Mouse (Mus musculus): ENCODE results near the gene Klk1b5.
"Not testable (repeated sequence)": the region's sequence is repeated elsewhere in the genome, so short reads cannot be mapped to it uniquely, and the experiment has no call there.

Klk1b5 gene

DNA sequence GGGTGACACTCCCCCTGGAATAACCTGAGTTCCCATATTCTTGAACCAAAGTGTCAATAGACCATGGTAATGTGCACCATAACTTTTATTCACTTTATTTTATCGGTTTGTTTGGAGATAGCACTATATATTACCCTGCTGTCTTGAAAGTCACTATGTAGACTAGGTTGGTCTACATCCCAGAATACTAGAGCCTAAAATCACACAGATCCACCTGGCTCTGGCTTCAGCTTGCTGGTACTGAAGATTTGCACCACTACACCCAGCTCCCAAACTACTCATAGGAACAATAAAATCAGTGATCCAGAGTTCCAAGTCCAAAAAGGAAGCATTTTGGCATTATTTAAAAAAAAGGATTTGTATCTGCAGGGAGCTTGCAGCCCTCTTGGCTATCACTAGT is at the start of gene Klk1b5:
TSS of gene Klk1b5 (plus strand) at position 301 of the 400 bp plus-strand sequence.
- no peak for DNase-seq (ENCODE audit: low read depth, low spot score)

DNA sequence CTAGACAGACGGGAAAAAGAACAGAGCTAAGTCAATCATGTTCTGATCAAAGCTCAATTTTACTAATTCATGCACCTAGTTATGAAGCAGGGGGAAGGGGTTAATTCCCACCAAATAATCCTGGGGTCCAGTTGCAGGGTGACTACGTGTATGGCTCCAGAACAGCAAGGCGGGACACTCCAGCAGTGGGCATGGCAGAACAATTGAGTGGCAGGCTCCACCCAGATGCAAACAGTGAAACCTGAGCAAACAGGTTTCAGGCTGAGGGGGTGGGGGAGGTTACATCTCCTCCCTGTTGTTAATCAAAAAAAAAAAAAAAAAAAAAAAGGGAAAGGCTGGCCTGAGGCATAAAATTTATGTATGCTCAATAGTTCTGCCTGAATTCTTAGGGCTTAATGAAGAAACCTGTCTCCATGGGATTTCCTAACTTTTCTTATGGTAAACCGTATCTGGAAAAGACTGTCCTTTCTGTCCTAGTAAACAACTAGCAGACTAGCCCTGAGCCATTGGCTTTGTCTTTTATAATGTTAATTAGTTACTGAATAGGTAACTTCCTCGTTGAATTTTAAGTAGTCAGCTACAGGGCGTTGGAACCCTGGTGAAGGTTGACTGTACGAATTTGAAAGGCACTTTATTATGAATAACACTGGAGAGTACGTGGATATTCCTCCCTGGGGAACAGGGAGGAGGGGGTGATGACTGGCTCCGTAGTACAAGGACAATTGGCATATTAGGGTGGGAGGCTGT is 36.3 kb upstream of the Klk1b5 start:
- peak; percentile 56 for DNase-seq (ENCODE audit: low read depth, low spot score)

DNA sequence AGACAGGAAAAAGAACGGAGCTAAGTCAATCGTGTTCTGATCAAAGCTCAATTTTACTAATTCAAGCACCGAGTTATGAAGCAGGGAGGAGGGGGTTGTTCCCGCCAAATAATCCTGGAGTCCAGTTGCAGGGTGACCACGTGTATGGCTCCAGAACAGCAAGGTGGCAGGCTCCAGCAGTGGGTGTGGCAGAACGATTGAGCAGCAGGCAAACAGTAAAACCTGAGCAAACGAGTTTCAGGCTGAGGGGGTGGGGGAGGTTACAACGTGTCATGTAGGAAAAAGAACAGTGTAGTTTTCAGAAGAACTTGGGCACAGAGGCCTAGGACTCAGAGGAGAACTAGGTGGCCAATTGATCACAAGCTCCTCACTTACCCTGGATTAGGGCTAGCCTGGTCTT is 29.2 kb upstream of the Klk1b5 start:
- DNase-seq (ENCODE audit: low read depth, low spot score), result peak; percentile 7

DNA sequence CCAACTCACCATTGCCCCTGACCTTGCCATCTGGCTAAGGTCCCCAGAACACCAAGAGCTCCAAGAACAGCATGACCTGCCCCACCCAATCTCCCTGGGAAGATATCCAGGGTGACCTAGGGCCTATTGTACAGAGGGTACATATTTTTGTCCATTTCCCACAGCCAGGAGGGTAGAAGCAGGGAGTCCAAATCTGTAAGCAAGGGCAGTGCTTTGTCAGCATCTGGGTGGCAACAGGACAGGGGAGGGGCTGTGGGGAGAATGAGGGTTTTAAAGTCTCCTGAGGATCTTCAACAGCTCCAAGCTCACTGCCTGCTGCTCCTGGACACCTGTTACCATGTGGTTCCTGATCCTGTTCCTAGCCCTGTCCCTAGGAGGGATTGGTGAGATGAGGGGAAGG is 27.8 kb upstream of the Klk1b5 start, which contains the start of gene Klk1b24:
TSS of gene Klk1b24 (plus strand) at position 301 of the 400 bp plus-strand sequence.
- not testable (repeated sequence) for DNase-seq (ENCODE audit: low read depth, low spot score)

DNA sequence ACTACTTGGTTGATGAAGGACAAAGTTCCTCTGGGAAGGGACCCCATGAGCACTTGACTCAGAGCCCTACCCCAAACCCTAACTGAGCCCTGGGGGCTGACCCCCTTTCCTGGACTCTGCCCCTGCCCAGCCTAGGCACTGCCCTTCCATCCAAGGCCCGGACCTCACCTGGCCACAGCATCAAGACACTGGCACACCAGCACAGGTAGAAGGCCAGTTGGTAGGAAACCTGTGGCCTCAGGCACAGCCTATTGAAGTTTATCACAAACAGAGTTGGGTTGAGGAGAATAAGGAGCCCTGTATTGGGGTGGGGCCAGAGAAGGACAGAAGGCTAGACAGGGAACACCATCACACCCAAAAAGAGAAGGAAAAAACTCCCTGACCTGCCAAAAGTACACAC is 22.3 kb upstream of the Klk1b5 start:
- DNase-seq (ENCODE audit: low read depth, low spot score), result not testable (repeated sequence)

DNA sequence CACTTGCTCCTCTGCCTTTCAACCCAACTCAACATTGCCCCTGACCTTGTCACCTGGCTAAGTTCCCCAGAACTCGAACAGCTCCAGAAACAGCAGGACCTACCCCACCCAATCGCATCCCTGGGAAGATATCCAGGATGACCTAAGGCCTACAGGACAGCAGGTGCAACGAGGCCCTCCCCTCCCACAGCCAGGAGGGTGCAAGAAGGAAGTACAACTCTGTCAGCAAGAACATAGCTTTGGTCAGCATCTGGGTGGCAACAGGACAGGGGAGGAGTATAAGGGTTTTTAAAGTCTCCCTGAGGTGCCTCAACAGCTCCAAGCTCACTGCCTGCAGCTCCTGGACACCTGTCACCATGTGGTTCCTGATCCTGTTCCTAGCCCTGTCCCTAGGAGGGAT is 17.9 kb upstream of the Klk1b5 start, which contains the start of gene Klk1b3:
TSS of gene Klk1b3 (plus strand) at position 301 of the 400 bp plus-strand sequence.
- DNase-seq (ENCODE audit: low read depth, low spot score), result no peak

DNA sequence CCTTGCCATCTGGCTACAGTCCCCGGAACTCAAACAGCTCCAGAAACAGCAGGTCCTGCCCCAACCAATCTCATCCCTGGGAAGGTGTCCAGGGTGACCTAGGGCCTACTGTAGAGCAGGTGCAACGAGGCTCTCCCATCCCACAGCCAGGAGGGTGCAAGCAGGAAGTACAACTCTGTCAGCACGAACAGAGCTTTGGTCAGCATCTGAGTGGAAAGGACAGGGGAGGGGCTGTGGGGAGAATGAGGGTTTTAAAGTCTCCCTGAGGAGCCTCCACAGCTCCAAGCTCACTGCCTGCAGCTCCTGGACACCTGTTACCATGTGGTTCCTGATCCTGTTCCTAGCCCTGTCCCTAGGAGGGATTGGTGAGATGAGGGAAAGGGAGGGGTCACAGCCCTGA is 8.6 kb upstream of the Klk1b5 start, which contains the start of gene Klk1b4:
TSS of gene Klk1b4 (plus strand) at position 301 of the 400 bp plus-strand sequence.
- not testable (repeated sequence) for DNase-seq (ENCODE audit: low read depth, low spot score)

DNA sequence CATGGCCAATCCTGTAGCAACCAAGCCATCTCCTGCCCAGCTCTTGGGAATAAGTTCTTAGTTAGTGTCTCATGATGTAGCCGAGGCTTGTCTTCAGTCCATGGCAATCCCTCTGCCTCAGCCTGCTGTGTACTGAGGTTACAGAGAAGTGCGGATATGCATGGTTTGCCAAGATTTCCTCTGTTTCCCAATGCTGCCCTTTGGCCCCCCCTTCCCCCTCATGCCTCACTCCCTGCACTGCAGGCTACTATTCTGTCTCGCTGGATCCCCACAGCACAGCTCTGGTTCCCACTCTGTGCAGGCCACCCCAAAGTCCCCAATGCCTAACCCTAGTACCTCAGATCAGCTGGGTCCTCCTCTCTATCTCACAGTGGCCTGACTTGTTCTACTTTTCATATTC is 7.4 kb upstream of the Klk1b5 start:
- no peak for DNase-seq (ENCODE audit: low read depth, low spot score)

DNA sequence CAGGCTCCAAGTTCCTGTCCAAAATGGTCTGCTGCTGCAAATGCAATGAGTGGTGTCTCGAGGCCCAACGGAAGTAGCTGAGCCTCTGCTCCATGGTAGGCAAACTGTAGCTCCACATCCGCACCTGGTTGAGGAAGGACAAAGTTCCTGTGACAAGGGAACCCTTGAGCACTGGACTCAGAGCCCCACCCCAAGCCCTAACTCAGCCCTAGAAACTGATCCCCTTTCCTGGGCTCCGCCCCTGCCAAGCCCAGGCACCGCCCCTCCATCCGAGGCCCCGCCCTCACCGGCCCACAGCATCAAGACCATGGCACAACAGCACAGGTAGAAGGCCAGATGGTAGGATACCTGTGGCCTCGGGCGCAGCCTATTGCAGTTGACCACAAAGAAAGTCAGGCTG is 5.9 kb downstream of the Klk1b5 start:
- DNase-seq (ENCODE audit: low read depth, low spot score), result not testable (repeated sequence)

DNA sequence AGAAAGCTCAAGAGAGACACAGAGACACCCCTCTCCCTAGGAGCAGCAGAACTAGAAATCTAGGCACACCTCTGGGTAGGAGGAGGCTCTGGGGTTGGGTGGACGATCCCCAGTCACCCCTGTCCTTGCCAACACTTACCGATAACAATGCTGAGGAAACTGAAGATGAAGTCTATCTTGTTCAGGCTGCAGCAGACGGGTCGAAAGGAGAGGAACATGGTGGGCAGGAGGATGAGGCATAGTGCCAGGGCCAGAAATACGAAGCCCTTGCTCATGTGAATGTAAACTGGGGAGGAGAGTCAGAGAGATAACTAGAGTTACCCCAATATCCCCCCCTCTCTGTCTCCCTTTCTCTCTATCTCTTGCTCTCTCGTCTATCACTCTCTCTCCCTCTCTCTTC is 6.6 kb downstream of the Klk1b5 start:
- DNase-seq (ENCODE audit: low read depth, low spot score), result not testable (repeated sequence)

DNA sequence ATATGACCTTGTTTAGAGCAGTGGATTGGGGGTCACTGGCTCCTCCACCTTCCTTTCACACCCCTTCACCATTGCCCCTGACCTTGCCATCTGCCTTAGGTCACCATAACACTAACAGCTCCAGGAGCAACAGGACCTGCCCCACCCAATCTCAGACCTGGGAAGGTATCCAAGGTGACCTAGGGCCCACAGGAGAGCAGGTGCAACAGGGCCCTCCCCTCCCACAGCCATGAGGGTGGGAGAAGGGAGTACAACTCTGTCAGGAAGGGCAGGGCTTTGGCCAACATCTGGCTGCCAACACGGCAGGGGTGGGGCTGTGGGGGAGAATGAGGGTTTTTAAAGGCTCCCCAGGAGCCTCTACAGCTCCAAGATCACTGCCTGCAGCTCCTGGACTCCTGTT is 9.3 kb downstream of the Klk1b5 start, which contains the start of gene Klk1:
TSS of gene Klk1 (plus strand) at position 285 of the 400 bp plus-strand sequence.
- DNase-seq (ENCODE audit: low read depth, low spot score), result peak; percentile 83

DNA sequence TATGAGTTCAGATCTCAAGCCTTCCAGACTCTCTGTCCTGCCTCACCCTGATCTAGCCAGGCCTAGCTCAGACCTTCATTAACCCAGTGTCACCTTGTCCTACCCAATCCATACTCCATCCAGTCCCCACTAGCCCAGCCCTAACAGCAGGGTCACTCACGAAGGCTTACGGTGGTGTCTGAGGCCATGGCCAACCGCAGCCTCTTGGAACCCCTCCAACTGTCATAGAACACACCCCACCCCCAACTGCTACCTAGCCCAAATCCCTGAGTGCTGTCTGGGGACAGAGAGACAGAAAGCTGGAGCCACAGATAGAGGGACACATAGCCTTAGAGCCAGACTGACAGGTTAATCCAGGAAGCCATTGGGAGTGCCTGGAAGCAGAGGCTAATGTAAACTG is 20.2 kb downstream of the Klk1b5 start, which contains the start of gene Gm36864:
TSS of gene Gm36864 (plus strand) at position 269 of the 400 bp plus-strand sequence.
- DNase-seq (ENCODE audit: low read depth, low spot score), result no peak

DNA sequence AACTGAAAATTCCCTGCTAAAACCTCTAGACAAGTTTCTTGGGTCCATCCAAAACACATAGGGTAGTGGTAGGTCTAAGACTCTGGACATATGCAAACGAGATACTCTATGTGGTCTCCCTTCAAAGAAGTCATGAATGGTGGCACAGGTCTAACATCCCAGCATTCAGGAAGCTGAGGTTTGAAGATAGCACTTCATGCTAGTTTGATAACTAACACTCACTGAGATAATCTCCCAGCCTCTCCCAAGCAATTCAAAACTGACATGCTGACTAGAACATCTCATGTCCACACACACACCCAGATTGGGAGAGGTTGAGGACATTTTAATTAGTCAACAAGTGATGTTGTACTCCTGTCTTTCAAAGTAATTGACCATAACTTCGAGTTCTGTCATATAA is 24.2 kb downstream of the Klk1b5 start:
- DNase-seq (ENCODE audit: low read depth, low spot score), result no peak

DNA sequence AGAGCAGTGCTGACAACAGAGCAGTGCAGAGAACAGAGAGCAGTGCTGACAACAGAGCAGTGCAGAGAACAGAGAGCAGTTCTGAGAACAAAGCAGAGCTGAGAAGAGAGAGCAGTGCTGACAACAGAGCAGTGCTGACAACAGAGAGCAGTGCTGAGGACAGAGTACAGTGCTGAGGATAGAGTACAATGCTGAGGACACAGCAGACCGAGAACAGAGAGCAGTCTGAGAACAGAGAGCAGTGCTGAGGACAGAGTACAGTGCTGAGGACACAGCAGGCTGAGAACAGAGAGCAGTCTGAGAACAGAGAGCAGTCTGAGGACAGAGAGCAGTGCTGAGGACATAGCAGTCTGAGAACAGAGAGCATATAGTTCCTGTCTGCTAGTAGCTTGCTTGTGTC is 25.0 kb downstream of the Klk1b5 start:
- DNase-seq (ENCODE audit: low read depth, low spot score), result no peak

DNA sequence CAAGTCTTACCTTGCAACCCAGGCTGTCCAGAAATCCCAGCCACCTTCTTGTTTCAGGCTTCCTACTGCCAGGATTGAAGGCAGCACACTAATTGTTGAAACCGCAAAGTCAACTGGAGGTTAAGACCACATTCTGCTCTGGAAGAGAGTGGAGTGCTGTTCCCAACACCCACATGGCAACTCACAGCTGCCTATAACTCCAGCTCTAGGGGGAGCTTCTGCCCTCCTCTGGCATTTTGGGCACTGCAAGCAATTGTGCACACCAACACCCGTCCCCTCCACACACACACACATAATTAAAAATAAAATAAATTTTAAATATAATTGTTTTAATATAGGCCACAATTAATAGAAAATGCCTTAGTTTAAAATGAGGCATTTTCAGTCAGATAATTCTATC is 25.4 kb downstream of the Klk1b5 start:
- no peak for DNase-seq (ENCODE audit: low read depth, low spot score)

DNA sequence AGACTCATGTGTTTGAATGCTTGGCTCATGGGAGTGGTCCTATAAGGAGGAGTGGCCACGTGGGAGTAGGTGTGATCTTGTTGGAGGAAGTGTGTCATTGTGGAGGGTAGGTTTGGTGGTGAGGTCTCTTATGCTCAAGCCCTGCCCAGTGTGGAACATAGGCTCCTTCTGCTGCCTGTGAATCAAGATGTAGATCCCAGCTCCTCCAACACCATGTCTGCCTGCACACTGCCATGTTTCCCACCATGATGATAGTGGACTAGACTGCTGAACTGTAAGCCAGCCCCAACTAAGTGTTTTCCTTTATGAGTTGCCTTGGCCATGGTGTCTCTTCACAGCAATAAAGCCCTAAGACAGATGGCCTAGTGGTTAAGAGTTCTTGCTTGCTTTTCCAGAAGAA is 28.3 kb downstream of the Klk1b5 start:
- DNase-seq (ENCODE audit: low read depth, low spot score), result no peak

DNA sequence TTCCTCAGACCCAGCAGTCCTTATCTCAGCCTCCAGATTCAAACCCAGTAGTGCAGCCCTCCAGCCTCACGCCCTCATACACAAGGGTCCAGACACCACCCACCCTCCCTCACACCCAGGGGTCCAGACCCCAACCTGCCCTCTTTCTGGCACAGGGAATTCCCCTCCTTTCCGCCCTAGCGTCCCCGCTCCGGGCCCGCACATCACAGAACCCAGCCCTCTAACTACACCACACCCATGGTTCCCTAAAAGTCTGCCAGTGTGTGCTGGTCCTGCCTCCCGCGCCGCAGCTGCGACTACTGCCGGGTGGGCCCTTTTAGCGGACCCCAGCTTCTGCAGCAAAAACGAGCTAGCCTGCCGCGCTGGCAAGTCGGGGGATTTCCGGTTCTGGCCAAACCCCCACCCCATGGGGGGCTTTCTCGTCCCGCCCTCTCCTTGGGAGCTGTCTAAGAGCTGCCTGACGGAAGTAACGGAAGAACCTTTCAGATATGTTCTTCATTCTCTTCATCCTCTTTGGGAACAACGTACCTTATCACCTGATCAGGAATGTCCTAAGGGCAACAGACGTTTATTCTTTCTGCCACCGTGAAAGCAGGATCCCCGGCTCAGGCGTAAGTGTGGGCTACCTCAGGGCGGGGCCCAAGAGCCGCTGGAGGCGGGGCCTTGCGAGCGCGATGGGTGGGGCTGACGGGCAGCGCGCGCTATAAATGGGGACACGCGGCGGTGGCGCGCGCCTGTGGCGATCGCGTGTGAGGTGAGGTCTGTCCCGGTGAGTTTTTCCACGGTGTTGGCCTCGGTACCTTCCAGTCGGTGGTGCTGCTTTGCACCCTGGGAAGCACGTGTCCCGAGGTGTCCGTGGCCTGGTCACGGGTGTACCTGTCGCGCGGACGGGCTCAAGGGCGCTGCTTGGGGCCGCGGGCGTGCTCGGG is 30.6 kb downstream of the Klk1b5 start, which contains the start of the genes 1700028J19Rik and 2410002F23Rik:
TSS of gene 1700028J19Rik (minus strand) at position 641 of the 929 bp plus-strand sequence.
TSS of gene 2410002F23Rik (plus strand) at position 668 of the 929 bp plus-strand sequence.
- DNase-seq (ENCODE audit: low read depth, low spot score), result peak; percentile 92

DNA sequence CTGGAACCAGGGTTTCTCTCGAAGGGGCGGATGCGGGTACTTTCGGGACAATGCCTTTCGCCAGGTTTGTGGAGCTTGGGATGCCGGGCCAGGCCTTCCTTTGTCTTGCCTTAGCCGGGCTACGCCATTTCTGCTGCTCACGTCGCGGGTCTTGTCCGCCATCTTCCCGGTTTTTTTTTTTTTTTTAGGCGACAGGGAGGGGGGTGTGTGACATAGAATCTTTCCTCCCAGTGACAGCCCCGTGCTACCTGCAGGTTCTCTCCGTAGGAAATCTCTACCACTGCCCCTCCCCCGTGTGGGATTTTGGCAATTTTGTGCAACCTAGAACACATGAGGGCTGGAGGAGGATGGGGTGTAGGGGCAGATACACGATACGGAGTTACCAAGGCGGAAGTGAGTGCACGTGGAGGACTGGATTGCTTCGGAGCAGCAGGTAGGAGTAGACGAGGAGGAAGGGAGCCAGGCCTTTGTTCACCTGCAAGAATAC is 31.3 kb downstream of the Klk1b5 start:
- peak; percentile 74 for DNase-seq (ENCODE audit: low read depth, low spot score)

DNA sequence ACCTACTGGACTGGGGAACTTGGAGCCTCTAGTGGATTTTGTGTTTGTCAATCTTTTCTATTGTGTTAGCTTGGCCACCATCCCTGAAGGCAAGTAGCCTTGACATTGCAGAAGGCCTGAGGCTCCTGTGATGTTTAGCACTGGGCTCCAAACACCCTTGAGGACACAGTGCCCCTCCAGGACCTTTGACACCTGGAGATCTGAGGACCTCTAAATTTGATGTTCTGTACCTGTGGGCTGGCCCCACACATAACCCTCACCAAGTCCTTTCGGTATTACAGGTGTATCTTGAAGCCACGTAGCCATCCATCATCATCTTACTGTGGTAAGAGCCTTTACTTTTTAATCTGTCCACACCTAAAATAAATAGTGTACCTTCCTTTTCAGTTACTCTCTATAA is 32.2 kb downstream of the Klk1b5 start:
- no peak for DNase-seq (ENCODE audit: low read depth, low spot score)

DNA sequence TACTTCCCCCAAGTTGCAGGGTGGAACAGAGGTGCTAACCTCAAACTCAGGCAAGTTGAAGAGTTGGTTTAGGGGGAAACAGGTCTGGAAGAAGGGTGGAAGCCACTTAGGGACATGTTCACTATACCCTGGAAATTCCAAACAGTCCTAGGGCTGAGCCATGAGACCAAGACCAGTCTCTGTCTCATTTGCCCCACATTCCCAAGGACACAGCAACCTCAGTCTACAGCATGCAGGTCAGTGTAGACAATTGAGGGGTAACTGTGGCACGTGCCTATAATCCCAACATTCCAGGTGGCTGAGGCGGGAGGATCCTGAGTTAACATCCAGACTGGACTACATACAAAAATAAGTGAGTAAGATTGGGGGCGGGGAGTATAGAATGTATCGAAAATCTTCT is 33.5 kb downstream of the Klk1b5 start:
- DNase-seq (ENCODE audit: low read depth, low spot score), result no peak

DNA sequence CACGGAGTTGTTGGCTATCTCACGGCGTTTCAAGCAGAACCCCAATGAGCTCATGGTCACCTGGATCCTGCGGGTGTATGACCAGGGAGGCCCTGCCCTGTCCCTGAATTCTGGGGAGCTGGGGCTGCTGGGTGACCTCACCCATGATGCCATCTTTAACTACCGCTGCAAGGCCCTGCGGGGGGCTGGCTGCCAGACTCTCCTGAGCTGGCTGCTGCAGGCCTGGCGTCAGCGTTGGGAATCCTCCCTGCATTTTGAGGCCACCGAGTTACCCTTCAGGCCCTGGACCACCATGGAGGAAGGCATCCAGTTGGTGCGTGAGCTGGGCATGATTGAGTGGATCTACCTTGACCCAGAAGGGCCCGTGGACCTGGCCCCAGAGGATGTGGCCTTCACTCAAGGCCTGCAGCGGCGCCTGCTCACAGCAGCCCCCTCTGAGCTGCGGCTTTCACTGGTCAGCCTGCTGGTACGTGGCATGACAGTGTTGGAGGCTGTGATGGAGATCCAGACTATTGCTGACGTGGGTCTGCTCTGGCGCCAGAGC is 35.1 kb downstream of the Klk1b5 start:
- DNase-seq (ENCODE audit: low read depth, low spot score), result not testable (repeated sequence)
